Mouse (Mus musculus): Measurements from ENCODE around the gene Plxna4.

Gene Plxna4

GRCm38 (mm10) chr6:32359675-32360074 is 228.3 kb downstream of the Plxna4 start:
- in situ Hi-C loops (cut with MboI; ENCODE audit: unreplicated experiment in 2 of 2) = no loop called here

DNA sequence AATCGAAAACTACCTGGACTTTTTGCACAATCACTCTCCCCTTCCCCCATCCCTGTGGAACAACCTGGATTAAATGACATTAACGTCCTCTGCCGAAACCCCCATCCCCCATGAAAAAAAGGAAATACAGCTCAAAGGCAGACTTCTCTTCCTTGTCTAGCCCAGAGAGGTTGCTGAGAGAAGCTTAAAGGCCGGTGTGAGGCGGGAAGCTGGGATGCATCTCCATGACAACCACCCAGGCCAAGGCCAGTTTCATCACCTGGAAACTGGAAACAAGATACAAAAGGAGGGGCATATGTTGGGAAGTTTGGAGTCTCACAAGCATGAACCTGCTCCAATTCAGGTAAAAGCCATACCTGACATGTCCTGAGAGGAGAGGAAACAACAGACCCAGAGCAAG is 230.5 kb downstream of the Plxna4 start:
- in situ Hi-C loops (cut with MboI; ENCODE audit: unreplicated experiment in 2 of 2) = no loop called here

- in situ Hi-C loops (cut with MboI; ENCODE audit: unreplicated experiment in 2 of 2) = no loop called here
Measured at GRCm38 (mm10) chr6:32355559-32355958, 232.4 kb downstream of the Plxna4 start.

DNA sequence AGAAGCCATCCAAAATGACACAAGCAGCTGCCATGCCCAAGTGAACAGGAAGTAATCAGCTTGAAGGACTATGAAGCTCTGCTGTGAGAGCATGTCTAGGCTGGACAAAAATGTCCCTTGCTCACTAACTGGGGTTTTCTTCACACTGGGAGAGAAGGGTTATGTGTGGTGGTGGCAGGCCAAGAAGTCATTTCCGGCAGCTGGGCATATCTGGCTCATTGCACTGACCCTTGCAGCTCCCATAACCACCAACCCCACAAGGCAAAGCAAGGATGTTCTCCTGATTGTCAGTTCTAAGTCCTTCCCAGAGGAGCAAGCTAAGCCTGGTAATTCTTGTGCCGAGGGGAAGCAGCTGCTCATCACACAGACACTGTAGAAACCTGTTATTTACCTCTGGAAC is 239.0 kb downstream of the Plxna4 start:
- in situ Hi-C loops (cut with MboI; ENCODE audit: unreplicated experiment in 2 of 2) = loop anchor here (25.0 kb wide), 4 partner anchors 763 to 1863 kb away; partner anchors contain the start of gene Lrguk (in 1 of the 2)

GRCm38 (mm10) chr6:32348126-32348525 is 239.9 kb downstream of the Plxna4 start:
- in situ Hi-C loops (cut with MboI; ENCODE audit: unreplicated experiment in 2 of 2) = loop anchor here (25.0 kb wide), 4 partner anchors 764 to 1864 kb away; partner anchors contain the start of gene Lrguk (in 1 of the 2)

DNA sequence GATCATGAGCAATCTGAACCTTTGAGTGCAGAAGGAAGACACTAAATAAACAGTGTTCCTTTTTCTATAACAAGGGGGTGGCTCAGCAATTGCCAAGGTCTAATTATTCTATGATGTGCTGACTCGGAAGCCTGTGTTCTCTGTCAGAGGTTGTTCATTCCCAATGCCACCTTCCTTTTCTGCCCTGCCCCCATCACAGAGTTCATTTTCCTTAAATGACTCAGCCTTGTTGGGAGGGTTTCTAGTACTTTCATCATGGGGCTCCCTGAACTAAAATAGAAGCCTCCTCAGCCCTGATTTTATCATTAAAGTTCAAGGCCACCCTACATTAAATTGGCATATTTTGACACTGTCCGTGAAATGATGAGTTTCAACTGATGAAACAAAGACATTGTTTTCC is 242.0 kb downstream of the Plxna4 start:
- in situ Hi-C loops (cut with MboI; ENCODE audit: unreplicated experiment in 2 of 2) = loop anchor here (25.0 kb wide), 4 partner anchors 766 to 1866 kb away; partner anchors contain the start of gene Lrguk (in 1 of the 2)

DNA sequence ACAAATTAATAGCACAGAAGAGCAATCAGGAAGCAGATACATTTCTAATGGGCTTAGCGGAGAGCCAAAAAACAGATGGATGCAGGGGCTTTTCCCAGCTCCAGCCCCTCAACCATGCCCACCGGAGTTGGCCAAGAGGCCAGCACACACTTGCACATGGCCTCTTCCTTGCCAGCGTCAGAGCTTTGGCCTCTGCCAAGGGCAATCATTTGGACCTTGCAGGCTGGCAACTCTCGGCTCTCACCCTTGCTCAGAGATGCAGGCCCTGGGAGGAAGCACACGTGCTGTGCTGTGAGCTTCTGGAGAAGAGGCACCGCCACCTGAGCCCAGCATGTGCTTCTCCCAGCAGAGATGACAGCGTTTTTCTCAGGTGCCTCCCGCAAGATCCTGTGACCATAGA is 245.3 kb downstream of the Plxna4 start:
- in situ Hi-C loops (cut with MboI; ENCODE audit: unreplicated experiment in 2 of 2) = loop anchor here (25.0 kb wide), 4 partner anchors 770 to 1870 kb away; partner anchors contain the start of gene Lrguk (in 1 of the 2)

GRCm38 (mm10) chr6:32342272-32342671 is 245.7 kb downstream of the Plxna4 start:
- in situ Hi-C loops (cut with MboI; ENCODE audit: unreplicated experiment in 2 of 2) = loop anchor here (25.0 kb wide), 4 partner anchors 770 to 1870 kb away; partner anchors contain the start of gene Lrguk (in 1 of the 2)

DNA sequence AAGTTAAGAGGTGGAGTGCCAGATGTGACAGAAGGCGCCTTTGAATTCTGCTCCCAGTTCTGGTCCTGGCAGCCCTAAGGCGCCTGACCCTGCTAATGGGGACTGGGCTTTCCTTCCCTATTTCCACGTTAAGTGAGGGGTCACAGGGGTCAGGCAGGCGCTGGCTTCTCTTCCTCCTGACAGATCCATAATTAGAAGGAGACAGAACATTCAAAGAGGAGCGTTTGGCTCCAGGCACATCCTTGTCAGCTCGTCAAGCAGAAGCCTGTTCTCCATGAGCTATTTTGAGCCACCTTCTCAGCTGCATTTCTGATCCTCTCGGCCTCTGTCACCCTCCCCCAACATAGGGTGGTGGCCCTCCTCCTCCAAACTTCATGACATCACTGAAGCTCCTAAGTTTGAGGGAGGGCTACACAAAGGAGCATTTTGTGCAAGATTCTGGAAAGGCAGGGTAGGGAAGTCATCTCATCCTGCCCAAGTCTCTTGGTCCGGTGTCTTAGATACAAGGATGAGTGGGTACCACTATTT is 249.5 kb downstream of the Plxna4 start:
- in situ Hi-C loops (cut with MboI; ENCODE audit: unreplicated experiment in 2 of 2) = loop anchor here (10.0 to 25.0 kb wide), 5 partner anchors 774 to 1874 kb away; partner anchors contain the start of gene Lrguk (in 1 of the 2)

- in situ Hi-C loops (cut with MboI; ENCODE audit: unreplicated experiment in 2 of 2) = loop anchor here (10.0 to 25.0 kb wide), 5 partner anchors 781 to 1881 kb away; partner anchors contain the start of gene Lrguk (in 1 of the 2)
Measured at GRCm38 (mm10) chr6:32331281-32331680, 256.7 kb downstream of the Plxna4 start.

DNA sequence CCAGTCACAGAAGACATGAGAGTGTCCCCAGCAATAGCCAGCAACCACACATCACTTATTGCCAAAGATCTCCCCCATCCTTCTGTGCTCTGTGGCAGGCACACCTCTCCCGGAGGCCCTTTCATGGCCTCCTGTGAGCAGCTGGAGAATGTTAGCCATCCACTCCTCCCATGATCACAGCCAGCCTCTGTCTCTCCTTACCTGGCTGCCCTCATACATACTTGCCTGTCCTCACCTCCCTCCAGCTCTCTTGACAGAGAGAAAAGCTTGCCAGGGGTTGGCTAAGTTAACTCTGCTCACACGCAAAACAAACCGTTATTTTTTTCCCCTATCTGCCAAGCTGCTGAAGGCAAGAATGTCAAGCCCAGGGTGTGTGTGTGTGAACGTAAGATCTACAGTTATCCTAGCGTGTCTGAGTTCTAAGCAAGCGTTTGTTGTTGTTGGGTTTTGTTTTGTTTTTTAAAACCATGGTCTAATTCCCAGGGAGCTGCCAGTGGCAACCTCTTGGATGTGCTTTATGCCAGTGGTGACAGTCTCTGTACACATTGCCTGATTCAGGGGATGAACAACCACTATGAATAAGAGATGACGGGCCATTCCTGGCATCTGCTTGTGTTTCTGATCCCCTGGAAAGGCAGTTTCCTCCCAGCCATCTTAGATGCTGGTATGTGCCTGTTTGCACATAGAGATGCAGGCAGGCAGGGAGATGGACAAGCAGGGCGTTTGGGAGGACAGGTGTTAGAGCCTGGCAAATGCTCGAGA is 257.8 kb downstream of the Plxna4 start:
- in situ Hi-C loops (cut with MboI; ENCODE audit: unreplicated experiment in 2 of 2) = loop anchor here (10.0 to 25.0 kb wide), 5 partner anchors 782 to 1882 kb away; partner anchors contain the start of gene Lrguk (in 1 of the 2)

DNA sequence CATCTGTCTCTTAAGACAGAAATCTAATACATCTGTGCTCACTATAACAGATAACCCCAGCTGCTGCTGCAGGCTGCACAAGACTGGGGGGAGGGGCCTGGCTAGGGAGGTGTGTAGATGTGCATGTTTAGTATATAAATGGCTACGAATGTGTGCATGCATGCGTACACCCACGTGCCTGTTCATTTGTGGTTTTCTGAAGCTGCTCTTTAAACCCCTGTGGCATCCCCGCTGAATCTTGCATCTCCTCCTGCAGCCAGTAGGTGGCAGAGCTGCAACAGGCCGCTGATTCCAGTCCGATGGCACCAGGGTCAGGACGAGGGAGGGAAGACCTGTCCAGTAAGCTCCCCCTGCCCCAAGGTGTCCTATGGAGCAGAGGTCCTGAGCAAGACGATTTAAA is 260.0 kb downstream of the Plxna4 start:
- in situ Hi-C loops (cut with MboI; ENCODE audit: unreplicated experiment in 2 of 2) = loop anchor here (5.0 to 25.0 kb wide), 7 partner anchors 784 to 1884 kb away; partner anchors contain the start of gene Lrguk (in 1 of the 2)

DNA sequence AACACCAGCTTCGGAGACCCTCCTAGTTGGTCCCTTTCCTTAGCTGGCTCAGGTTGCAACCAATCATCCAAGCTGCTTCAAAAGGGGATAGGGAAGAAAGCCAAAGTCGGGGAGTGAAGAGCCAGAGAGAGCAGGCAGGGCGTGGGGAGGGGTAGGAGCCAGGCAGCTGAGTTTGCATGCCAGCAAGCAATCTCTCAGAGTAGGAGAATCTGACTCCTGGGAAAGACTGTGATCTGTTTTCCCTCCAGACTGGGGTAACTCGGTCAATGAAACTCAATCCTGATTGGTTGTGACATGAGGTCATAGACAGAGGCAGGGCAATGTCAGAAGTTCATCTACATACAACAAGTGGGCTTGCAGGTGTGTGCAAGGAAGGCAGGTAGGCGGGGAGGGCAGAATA is 260.8 kb downstream of the Plxna4 start:
- in situ Hi-C loops (cut with MboI; ENCODE audit: unreplicated experiment in 2 of 2) = loop anchor here (5.0 to 25.0 kb wide), 7 partner anchors 785 to 1885 kb away; partner anchors contain the start of gene Lrguk (in 1 of the 2)

DNA sequence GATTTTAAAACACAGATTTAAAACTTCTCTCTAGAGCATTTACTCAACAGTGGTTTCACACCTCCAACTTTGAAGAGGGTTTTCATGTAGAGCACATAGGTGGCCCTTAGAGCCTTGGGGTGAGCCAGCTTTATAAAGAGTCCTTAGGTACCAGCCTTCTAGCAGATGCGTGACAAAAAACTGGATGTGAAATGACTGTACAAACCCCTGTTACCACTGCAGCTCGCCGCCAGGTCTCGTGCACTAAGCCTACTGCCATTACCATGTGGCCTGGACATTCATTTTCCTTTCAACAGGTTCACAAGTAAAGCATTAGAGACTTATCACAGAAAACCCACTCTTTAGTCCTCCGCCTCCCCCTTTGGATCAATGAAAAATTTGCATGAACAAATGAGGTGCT is 261.6 kb downstream of the Plxna4 start:
- in situ Hi-C loops (cut with MboI; ENCODE audit: unreplicated experiment in 2 of 2) = loop anchor here (5.0 to 25.0 kb wide), 7 partner anchors 786 to 1886 kb away; partner anchors contain the start of gene Lrguk (in 1 of the 2)

GRCm38 (mm10) chr6:32325851-32326250 is 262.1 kb downstream of the Plxna4 start:
- in situ Hi-C loops (cut with MboI; ENCODE audit: unreplicated experiment in 2 of 2) = loop anchor here (5.0 to 25.0 kb wide), 7 partner anchors 786 to 1886 kb away; partner anchors contain the start of gene Lrguk (in 1 of the 2)

DNA sequence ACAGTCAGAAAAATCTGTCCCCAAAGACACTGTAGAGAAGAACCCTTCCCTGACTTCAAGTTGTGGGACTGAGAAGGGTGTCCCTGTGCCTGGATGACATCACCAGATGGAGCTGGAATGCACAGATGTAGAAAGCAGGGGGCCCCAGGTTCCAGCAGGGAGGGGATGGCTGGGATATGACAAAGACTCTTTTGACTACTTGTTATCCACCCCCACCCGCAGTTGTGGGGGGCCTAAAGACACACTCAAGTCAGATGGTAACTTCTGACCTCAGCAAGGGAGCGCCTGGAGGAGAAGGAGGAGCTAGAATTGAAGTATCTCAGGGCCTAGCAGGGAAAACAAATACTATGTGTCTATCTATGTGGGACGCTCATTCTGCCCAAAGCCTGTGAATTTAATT is 266.8 kb downstream of the Plxna4 start:
- in situ Hi-C loops (cut with MboI; ENCODE audit: unreplicated experiment in 2 of 2) = loop anchor here in 1 of 2 experiments (10.0 to 25.0 kb wide), 2 partner anchors 804 to 1891 kb away; no protein-coding TSS in a partner anchor

GRCm38 (mm10) chr6:32320254-32320653 is 267.7 kb downstream of the Plxna4 start:
- in situ Hi-C loops (cut with MboI; ENCODE audit: unreplicated experiment in 2 of 2) = loop anchor here in 1 of 2 experiments (10.0 to 25.0 kb wide), 2 partner anchors 805 to 1892 kb away; no protein-coding TSS in a partner anchor

- in situ Hi-C loops (cut with MboI; ENCODE audit: unreplicated experiment in 2 of 2) = loop anchor here (5.0 to 25.0 kb wide), 3 partner anchors 655 to 1895 kb away; no protein-coding TSS in a partner anchor
Measured at GRCm38 (mm10) chr6:32317470-32317869, 270.5 kb downstream of the Plxna4 start.

GRCm38 (mm10) chr6:32315011-32315450 is 273.0 kb downstream of the Plxna4 start:
- in situ Hi-C loops (cut with MboI; ENCODE audit: unreplicated experiment in 2 of 2) = loop anchor here (5.0 to 25.0 kb wide), 3 partner anchors 653 to 1897 kb away; no protein-coding TSS in a partner anchor

DNA sequence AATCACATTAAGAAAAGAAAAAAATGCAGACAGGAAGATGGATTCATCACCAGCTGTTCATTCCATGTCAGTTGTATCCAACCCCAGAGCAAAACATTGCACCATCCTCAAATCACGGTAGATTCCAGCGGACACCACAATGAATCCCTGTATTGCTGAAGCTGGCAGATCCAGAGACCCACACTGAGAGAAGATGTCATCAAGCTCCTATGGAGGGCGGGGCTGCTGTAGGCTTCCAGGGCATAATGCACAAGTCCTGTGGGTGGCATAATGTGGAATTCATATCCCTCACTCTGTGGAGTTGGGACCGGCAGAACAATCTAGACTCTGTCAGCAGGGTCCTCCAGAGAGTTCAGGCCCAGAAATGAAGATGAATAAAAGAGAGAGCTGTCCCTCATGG is 278.8 kb downstream of the Plxna4 start:
- in situ Hi-C loops (cut with MboI; ENCODE audit: unreplicated experiment in 2 of 2) = loop anchor here in 1 of 2 experiments (25.0 kb wide), 1 partner anchor 1903 kb away; no protein-coding TSS in a partner anchor

Data from v-Abl transformed pro-B cells (cell line).